Mouse (Mus musculus) heart, adult 8-10 months (tissue): ENCODE measurements around the gene Gnb4. TPM values are rescaled to one million over a fixed set of nuclear protein-coding genes. Genes with fewer than 3 reads are reported as not detected.
A peak's percentile ranks its signal among the peaks of the same experiment; 100 is the strongest.

Experiments
- DNase-seq: peaks from one replicate; pipeline ENCODE4 v3.0.0; 2022; ENCODE audit warnings: low spot score
- total RNA-seq, 4 experiments: library from RNA; stranded (reverse); gene quantifications; 2 replicates each; pipeline ENCODE4 v1.2.4; 2022

Gene Gnb4
- total RNA-seq, 4 experiments from 2014 or later, result 6.9 to 14.1 (median 10.9) TPM

- DNase-seq, result no peak
These were observed 1.6 kb downstream of the Gnb4 start for GRCm38 (mm10) chr3:32614786-32615185.

- no peak for DNase-seq
These were observed 4.7 kb downstream of the Gnb4 start for GRCm38 (mm10) chr3:32611606-32612170.

DNA sequence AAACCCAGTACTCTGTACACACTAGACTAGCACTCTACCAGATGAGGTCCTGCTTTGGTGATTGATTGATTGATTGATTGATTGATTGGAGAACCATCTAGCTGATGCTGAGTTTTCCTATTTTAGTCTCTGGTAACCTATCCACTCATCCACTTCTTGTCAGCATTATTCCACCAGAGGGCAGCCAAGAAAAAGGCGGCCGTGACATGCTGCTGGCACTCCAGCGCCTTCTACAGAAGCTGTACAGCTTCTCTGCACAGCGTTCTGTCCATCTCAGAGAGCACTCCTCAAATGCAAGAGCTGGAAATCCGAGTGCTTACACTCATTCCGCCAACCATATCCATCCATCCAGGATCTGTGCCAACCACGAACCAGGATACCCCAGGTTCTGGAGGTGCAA is 5.8 kb downstream of the Gnb4 start:
- peak; percentile 62 for DNase-seq

GRCm38 (mm10) chr3:32609233-32609632 is 7.2 kb downstream of the Gnb4 start:
- DNase-seq, result no peak

DNA sequence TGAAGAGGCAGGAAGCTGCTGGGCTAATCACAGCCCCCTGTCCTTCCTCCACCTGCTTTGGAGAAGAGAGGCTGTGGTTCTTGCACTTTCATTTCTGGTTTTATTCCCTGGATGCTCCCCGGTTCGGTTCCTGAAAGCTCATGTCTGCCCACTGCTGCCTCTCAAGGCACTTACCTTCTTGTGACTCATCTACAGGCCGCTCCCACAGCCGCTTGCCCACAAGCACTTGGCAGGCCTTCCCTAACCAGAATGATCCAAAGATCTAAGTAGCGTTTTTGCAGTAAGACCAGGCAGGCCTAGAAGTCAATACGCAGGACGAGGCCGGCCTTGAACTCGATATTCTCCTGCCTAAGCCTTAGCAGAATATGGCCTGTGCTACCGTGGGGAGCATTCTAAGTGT is 15.3 kb downstream of the Gnb4 start:
- no peak for DNase-seq

DNA sequence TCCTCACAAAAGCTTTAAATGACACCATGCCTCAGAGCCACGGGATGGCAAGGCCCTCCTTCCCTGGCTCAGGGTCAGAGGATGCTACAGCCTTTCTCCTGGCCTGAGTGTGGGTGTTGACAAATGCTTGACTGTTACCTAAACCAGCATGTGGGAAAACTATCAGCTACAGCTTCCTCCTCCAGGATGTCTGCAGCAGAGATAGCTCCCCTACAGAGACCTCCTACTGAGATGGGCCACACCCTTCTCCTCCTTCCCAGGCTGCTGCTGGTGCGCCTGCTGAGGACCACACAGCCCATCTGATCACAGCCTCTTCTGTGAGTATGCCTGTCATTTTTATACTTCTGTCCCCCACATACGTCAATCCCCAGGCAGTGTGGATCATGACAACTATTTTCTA is 17.1 kb downstream of the Gnb4 start:
- DNase-seq, result no peak

DNA sequence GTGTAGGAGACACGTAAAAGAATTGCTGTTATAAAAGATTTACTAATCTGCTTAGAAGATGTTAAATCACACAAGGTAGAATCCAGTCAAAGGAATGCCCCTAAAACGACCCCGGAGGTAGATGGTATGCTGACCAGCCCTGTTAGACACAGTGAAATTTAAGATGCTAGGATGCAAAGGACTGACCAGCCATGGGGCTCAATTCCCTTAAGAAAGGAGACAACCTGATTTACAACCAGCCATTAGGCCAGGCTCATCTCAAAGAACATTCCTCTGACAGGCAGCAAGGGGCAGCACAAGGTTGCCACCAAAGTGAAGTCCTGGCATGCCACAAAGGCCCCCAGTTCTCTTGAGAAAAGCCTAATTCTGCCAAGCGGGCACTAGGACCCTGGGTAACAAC is 21.3 kb downstream of the Gnb4 start:
- no peak for DNase-seq

DNA sequence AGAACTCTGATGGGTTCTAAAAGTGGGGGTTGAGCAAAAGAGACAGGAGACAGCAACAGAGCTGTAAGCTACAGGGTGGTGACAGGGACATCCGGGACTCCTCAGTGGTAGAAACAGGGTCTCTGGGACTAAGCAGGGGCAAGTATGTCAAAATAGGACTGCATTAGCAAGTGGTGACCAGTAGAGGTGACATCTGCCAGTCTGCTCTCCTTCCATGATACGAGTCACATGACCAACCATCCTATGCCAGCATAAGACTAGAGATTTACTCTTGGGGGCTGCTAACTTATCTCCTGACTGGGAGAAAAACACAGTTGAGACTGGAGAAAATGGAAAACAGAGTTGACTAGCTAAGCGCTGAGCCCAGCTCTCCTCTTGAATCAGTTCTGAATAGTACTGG is 30.1 kb downstream of the Gnb4 start:
- no peak for DNase-seq

DNA sequence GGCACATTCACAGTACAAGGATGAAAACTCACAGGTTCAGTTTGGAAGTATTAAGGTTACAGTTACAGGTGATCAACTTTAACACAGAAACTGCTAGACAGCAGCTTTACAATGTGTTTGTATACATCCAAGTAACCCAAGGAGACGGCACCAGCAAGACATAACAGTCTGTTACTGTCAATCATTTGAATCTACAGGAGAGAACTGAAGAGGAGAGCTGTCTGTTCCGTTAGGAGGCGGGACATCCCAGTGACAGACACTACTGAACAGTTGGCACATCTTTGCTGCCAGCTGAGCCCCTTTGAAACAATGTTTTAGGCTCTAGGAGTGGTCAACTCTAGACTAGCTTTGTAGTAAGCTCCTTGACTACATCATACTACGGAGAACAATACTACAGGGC is 32.9 kb downstream of the Gnb4 start:
- DNase-seq, result no peak

GRCm38 (mm10) chr3:32581911-32582310 is 34.5 kb downstream of the Gnb4 start:
- DNase-seq, result no peak

GRCm38 (mm10) chr3:32580738-32581137 is 35.6 kb downstream of the Gnb4 start:
- DNase-seq, result no peak

DNA sequence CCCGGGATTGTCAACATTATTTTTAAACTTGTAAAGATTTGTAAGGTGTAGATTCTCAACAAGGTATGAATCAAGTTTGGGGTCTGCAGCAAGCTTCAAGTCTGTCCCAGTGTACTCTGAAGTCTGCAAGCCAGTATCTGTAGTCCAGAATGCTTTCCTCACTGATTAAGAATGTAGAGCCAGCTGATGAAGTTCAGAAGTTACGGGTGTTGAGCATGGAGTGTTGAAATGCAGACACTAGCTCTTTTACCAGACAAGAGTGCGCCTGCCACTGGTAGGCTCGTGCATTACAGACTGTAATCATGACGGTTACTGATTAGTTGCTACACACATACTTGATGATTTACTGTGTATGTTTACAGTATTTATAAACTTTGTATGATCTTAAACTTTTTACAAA is 37.6 kb downstream of the Gnb4 start:
- no peak for DNase-seq

- no peak for DNase-seq
These were observed 41.2 kb downstream of the Gnb4 start for GRCm38 (mm10) chr3:32575151-32575550.

DNA sequence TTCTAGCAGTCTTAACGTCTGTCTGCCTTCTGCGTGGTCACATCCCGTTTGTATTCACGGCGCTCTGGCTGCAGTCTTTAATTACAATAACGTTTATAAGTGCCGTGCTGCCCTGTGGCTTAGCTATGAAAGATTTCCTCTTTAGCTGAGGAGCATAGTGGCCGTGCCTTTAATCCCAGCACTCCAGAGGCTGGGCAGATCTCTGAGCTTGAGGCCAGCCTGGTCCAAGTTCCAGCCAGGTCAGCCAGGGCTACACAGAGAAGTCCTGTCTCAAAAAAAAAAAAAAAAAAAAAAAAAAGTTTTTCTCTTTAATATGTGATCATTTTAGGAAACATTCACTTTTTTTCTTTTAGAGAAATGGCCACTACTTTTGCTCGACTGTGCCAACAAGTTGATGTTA is 42.5 kb downstream of the Gnb4 start:
- DNase-seq, result no peak

GRCm38 (mm10) chr3:32573086-32573485 is 43.3 kb downstream of the Gnb4 start:
- no peak for DNase-seq

DNA sequence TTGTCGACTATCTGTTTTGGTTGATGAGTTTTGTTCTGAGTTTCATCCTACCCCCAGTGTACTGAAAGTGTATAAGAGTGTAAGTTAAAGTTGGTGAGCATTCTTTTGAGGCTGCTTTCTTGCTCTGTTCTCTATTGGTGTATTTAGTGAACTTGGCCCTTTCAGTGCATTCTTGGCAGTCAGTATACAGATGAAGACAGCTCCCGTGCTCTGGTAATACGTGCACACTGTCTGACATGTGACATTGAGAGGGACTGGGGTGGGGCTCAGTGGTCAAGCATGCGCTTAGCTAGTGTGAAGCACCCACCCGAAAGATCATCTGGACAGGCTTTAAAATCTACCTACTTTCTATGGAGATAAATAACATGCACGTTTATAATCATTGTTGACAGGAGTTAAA is 53.0 kb downstream of the Gnb4 start:
- no peak for DNase-seq

GRCm38 (mm10) chr3:32553061-32553460 is 63.3 kb downstream of the Gnb4 start:
- no peak for DNase-seq

- no peak for DNase-seq
These were observed 78.3 kb downstream of the Gnb4 start for GRCm38 (mm10) chr3:32538091-32538490.

DNA sequence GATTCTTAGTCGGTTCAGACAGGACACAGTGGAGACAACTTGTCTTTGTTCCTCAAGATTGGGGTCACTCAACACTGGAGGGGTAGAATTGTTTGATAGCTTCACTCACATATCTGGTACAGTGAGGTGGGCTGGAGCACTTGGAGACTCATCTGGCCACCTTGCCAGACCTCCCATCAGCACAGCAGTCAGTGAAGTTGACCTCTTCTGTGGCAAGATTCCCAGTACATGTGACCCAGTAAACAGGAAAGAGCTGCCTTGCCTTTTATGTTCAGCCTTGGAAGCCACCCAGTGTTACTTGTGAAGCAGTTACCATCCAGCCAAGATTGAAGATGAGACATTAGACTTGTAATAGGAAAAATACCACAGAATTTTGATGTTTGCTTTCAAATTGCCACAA is 78.8 kb downstream of the Gnb4 start:
- DNase-seq, result peak; percentile 91

DNA sequence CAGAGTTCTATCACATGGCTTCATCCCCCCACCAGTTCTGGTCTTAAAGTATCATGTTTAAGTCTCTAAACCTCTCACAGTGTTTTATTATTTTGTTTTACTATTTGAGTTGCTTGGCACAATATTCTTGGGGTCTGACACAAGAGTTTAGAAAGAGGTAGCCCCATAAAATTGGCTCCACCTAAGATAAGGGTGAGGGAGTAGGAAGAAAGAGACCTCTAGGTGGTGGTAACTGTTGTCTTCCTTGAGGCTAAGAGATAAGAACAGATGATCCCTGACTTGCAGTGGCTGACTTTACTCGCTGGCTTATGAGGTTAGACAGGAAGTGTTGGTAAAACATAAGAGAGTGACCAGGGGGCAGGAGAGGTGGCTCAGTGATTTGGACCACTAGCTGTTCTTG is 80.7 kb downstream of the Gnb4 start:
- no peak for DNase-seq
